ENCODE assay signal across 13 mouse cellular contexts in genomic region chr3:41430191-41430590, GRCm38 (mm10).
DNase-seq lines count a peak whose midpoint lies in the region; ATAC-seq and TF ChIP-seq lines count a peak whose summit lies in the region.
"Had no signal": no experiment of that assay in that cellular context is flagged by ENCODE, and none has a peak within 500 bp of the region (broad histone marks: within the 10 kb centered on the region; RNA-seq: fewer than 3 reads in every experiment).

No protein-coding gene starts in this region.

- H3K79me2 ChIP-seq in heart, adult 2 months (replicated peaks; ENCODE audit: control insufficient read depth, insufficient read depth, low read length), result no peaks in the 10 kb centered on the region

- no peak overlapping the region for H3K9ac ChIP-seq in heart, adult 2 months (ENCODE audit: low read depth, low read length)
- H3K9ac ChIP-seq in embryonic facial prominence, embryonic 14.5 days (ENCODE audit: low read depth, low read length), result no peak overlapping the region
- no peak overlapping the region for H3K9ac ChIP-seq in limb, embryonic 13.5 days
- no peak overlapping the region for H3K9ac ChIP-seq in liver, postnatal 0 days (replicated peaks)
- H3K9ac ChIP-seq: neural tube, embryonic 13.5 days had no signal

- intact Hi-C loops in heart, adult 2 months (cut with DNase I), result loop anchor here (5.0 kb wide), 1 partner anchor 82 kb away; no protein-coding TSS in a partner anchor

- no peak for TF ChIP-seq CTCF in heart, adult 2 months (IDR thresholded peaks at IDR 0.05)
- no peak for TF ChIP-seq CTCF in liver, postnatal 0 days (IDR thresholded peaks at IDR 0.05; ENCODE audit: low read depth)

- 22% methylated on average over 3 of the region's 3 CpGs for WGBS in heart, adult 2 months
- WGBS in heart, embryonic 10.5 days, result 58% methylated on average over 3 of the region's 3 CpGs
- 24% methylated on average over 3 of the region's 3 CpGs for WGBS in embryonic facial prominence, embryonic 14.5 days
- WGBS in limb, embryonic 13.5 days, result 32% methylated on average over 3 of the region's 3 CpGs
- WGBS in midbrain, embryonic 10.5 days, result 68% methylated on average over 3 of the region's 3 CpGs
- WGBS in liver, postnatal 0 days (ENCODE audit: insufficient replicate concordance), result 60% methylated on average over 3 of the region's 3 CpGs

- no peak overlapping the region for H3K4me2 ChIP-seq in embryonic facial prominence, embryonic 14.5 days (ENCODE audit: low read depth, low read length)
- H3K4me2 ChIP-seq in limb, embryonic 13.5 days (replicated peaks), result 0 out of 2 replicates have a peak overlapping the region, but pooled peaks have one; percentile 3
- H3K4me2 ChIP-seq in liver, postnatal 0 days (ENCODE audit: low read depth, low read length), result no peak overlapping the region
- H3K4me2 ChIP-seq: neural tube, embryonic 13.5 days had no signal

- H3K4me3 ChIP-seq in heart, adult 2 months, result no peak overlapping the region
- no peak overlapping the region for H3K4me3 ChIP-seq in heart, embryonic 10.5 days
- no peak overlapping the region for H3K4me3 ChIP-seq in embryonic facial prominence, embryonic 14.5 days (ENCODE audit: low read depth, low read length)
- H3K4me3 ChIP-seq in limb, embryonic 13.5 days, result no peak overlapping the region
- H3K4me3 ChIP-seq in midbrain, embryonic 10.5 days, result no peak overlapping the region
- H3K4me3 ChIP-seq in liver, postnatal 0 days (ENCODE audit: low read depth, low read length), result no peak overlapping the region
- H3K4me3 ChIP-seq: neural tube, embryonic 13.5 days had no signal

- no peaks in the 10 kb centered on the region for H3K36me3 ChIP-seq in heart, adult 2 months (ENCODE audit: control insufficient read depth, insufficient read depth, low read length)
- no peaks in the 10 kb centered on the region for H3K36me3 ChIP-seq in heart, embryonic 10.5 days
- no peaks in the 10 kb centered on the region for H3K36me3 ChIP-seq in embryonic facial prominence, embryonic 14.5 days (ENCODE audit: control insufficient read depth, insufficient read depth, low read length)
- no peaks in the 10 kb centered on the region for H3K36me3 ChIP-seq in limb, embryonic 13.5 days
- H3K36me3 ChIP-seq in midbrain, embryonic 10.5 days, result no peaks in the 10 kb centered on the region
- H3K36me3 ChIP-seq in liver, postnatal 0 days (replicated peaks; ENCODE audit: insufficient read depth, low read length), result no peaks in the 10 kb centered on the region
- H3K36me3 ChIP-seq: neural tube, embryonic 13.5 days had no signal

- peaks cover 2% of the 10 kb centered on the region; the same call in 1 of the 2 replicates for H3K4me1 ChIP-seq in heart, adult 2 months (ENCODE audit: control insufficient read depth, insufficient read depth, low read length)
- peaks cover 7% of the 10 kb centered on the region; the same call in 1 of the 2 replicates for H3K4me1 ChIP-seq in heart, embryonic 10.5 days
- 0 out of 2 replicates have a peak, but pooled peaks cover 5% of the 10 kb centered on the region for H3K4me1 ChIP-seq in embryonic facial prominence, embryonic 14.5 days (ENCODE audit: control insufficient read depth, insufficient read depth, low read length)
- H3K4me1 ChIP-seq in limb, embryonic 13.5 days, result peaks cover 8% of the 10 kb centered on the region
- peaks cover 6% of the 10 kb centered on the region for H3K4me1 ChIP-seq in midbrain, embryonic 10.5 days
- no peaks in the 10 kb centered on the region for H3K4me1 ChIP-seq in liver, postnatal 0 days (ENCODE audit: insufficient read depth)

- TF ChIP-seq POLR2A in heart, adult 2 months (IDR thresholded peaks at IDR 0.05; ENCODE audit: insufficient read depth, low read depth, low read length), result no peak

- TF ChIP-seq EP300 in heart, adult 2 months (IDR thresholded peaks at IDR 0.05; ENCODE audit: insufficient read depth, low read depth, low read length), result 0 out of 2 replicates have a peak, but pooled peaks have one; percentile 48
- TF ChIP-seq EP300 in liver, postnatal 0 days (IDR thresholded peaks at IDR 0.05; ENCODE audit: low read depth), result no peak

- no peaks in the 10 kb centered on the region for H3K9me3 ChIP-seq in heart, embryonic 10.5 days
- no peaks in the 10 kb centered on the region for H3K9me3 ChIP-seq in embryonic facial prominence, embryonic 14.5 days (ENCODE audit: control insufficient read depth, low read length)
- no peaks in the 10 kb centered on the region for H3K9me3 ChIP-seq in limb, embryonic 13.5 days
- H3K9me3 ChIP-seq in midbrain, embryonic 10.5 days (replicated peaks), result no peaks in the 10 kb centered on the region
- no peaks in the 10 kb centered on the region for H3K9me3 ChIP-seq in liver, postnatal 0 days (ENCODE audit: low read length)
- H3K9me3 ChIP-seq: neural tube, embryonic 13.5 days had no signal

- 0 out of 2 replicates have a peak, but pooled peaks have one; percentile 26 for ATAC-seq in embryonic facial prominence, embryonic 14.5 days (ENCODE audit: low read depth)
- peak; percentile 40; the same call in 1 of the 2 replicates for ATAC-seq in limb, embryonic 13.5 days (ENCODE audit: low FRiP score, low read depth)
- no peak for ATAC-seq in liver, postnatal 0 days
- ATAC-seq: activated CD4-positive, CD25-positive, alpha-beta regulatory T cell, adult 4 months had no signal

- peak; percentile 48 to 59 for DNase-seq in heart, adult 2 months
- DNase-seq in heart, embryonic 10.5 days (ENCODE audit: low spot score), result no peak
- DNase-seq in NIH3T3 (ENCODE audit: low read depth), result peak; percentile 82
- peak; percentile 50 for DNase-seq in embryonic facial prominence, embryonic 14.5 days (ENCODE audit: low spot score)
- no peak for DNase-seq in layer of hippocampus, adult 9-10 months (ENCODE audit: low spot score)
- no peak for DNase-seq in midbrain, embryonic 10.5 days (ENCODE audit: low spot score)
- no peak for DNase-seq in liver, postnatal 0 days
- DNase-seq: kidney, adult 8-10 months; spleen, adult 18-20 months; thymus, postnatal 14 days had no signal

- no peaks in the 10 kb centered on the region for H3K27me3 ChIP-seq in heart, adult 2 months (ENCODE audit: control insufficient read depth, insufficient read depth, low read length)
- H3K27me3 ChIP-seq in heart, embryonic 10.5 days (ENCODE audit: insufficient read depth, poor library complexity, severe bottlenecking), result no peaks in the 10 kb centered on the region
- H3K27me3 ChIP-seq in embryonic facial prominence, embryonic 14.5 days (replicated peaks; ENCODE audit: control insufficient read depth, insufficient read depth, low read length), result no peaks in the 10 kb centered on the region
- no peaks in the 10 kb centered on the region for H3K27me3 ChIP-seq in limb, embryonic 13.5 days
- H3K27me3 ChIP-seq in midbrain, embryonic 10.5 days (ENCODE audit: low read depth, poor library complexity, severe bottlenecking), result no peaks in the 10 kb centered on the region
- H3K27me3 ChIP-seq in liver, postnatal 0 days (ENCODE audit: insufficient read depth, low read length), result no peaks in the 10 kb centered on the region
- H3K27me3 ChIP-seq: neural tube, embryonic 13.5 days had no signal

- peak overlapping the region; percentile 13; the same call in 1 of the 2 replicates for H3K27ac ChIP-seq in heart, adult 2 months
- H3K27ac ChIP-seq in heart, embryonic 10.5 days, result no peak overlapping the region
- 0 out of 2 replicates have a peak overlapping the region, but pooled peaks have one; percentile 2 for H3K27ac ChIP-seq in embryonic facial prominence, embryonic 14.5 days (replicated peaks; ENCODE audit: low read depth, low read length)
- H3K27ac ChIP-seq in limb, embryonic 13.5 days, result peak overlapping the region; percentile 67
- no peak overlapping the region for H3K27ac ChIP-seq in midbrain, embryonic 10.5 days (replicated peaks)
- H3K27ac ChIP-seq in liver, postnatal 0 days (ENCODE audit: low read depth), result no peak overlapping the region
- H3K27ac ChIP-seq: neural tube, embryonic 13.5 days had no signal

Comparison
In these comparisons a context has a peak if more than half of its experiments do, and no peak if none do; other contexts are left out.
1. DNase-seq: peak in heart, adult 2 months (2 of 2), NIH3T3 (single experiment) and embryonic facial prominence, embryonic 14.5 days (single experiment); none in heart, embryonic 10.5 days (single experiment), layer of hippocampus, adult 9-10 months (single experiment), midbrain, embryonic 10.5 days (single experiment) and liver, postnatal 0 days (single experiment).
2. H3K27ac ChIP-seq: peak in heart, adult 2 months (single experiment), embryonic facial prominence, embryonic 14.5 days (single experiment) and limb, embryonic 13.5 days (single experiment); none in heart, embryonic 10.5 days (single experiment), midbrain, embryonic 10.5 days (single experiment) and liver, postnatal 0 days (single experiment).